Mouse (Mus musculus) layer of hippocampus, adult 9-10 months (tissue): ENCODE measurements around the gene Nuak2.
"Not testable (repeated sequence)": the region's sequence is repeated elsewhere in the genome, so short reads cannot be mapped to it uniquely, and the experiment has no call there.

Source experiments
- DNase-seq: peaks from one replicate; pipeline ENCODE4 v3.0.0; 2022; ENCODE audit warnings: low spot score

The Nuak2 gene

GRCm38 (mm10) chr1:132327477-132327876 is 11.6 kb downstream of the Nuak2 start:
- DNase-seq, result no peak

GRCm38 (mm10) chr1:132328565-132328964 is 12.6 kb downstream of the Nuak2 start:
- no peak for DNase-seq

- DNase-seq, result no peak
Measured at GRCm38 (mm10) chr1:132329656-132330055, 13.7 kb downstream of the Nuak2 start.

GRCm38 (mm10) chr1:132330397-132330796 is 14.5 kb downstream of the Nuak2 start:
- no peak for DNase-seq

GRCm38 (mm10) chr1:132331283-132331682 is 15.4 kb downstream of the Nuak2 start:
- DNase-seq, result no peak

GRCm38 (mm10) chr1:132333201-132333600 is 17.3 kb downstream of the Nuak2 start:
- no peak for DNase-seq

GRCm38 (mm10) chr1:132333675-132334141 is 17.8 kb downstream of the Nuak2 start:
- no peak for DNase-seq

GRCm38 (mm10) chr1:132334178-132334801 is 18.4 kb downstream of the Nuak2 start:
- no peak for DNase-seq

GRCm38 (mm10) chr1:132335378-132335965 is 19.5 kb downstream of the Nuak2 start:
- DNase-seq, result no peak

GRCm38 (mm10) chr1:132336921-132337320 is 21.0 kb downstream of the Nuak2 start:
- no peak for DNase-seq

GRCm38 (mm10) chr1:132338027-132338660 is 22.2 kb downstream of the Nuak2 start:
- DNase-seq, result no peak

GRCm38 (mm10) chr1:132341731-132342501 is 26.0 kb downstream of the Nuak2 start:
- DNase-seq, result no peak

- DNase-seq, result no peak
Measured at GRCm38 (mm10) chr1:132342518-132342917, 26.6 kb downstream of the Nuak2 start.

- no peak for DNase-seq
Measured at GRCm38 (mm10) chr1:132343191-132343590, 27.3 kb downstream of the Nuak2 start.

GRCm38 (mm10) chr1:132343656-132344055 is 27.7 kb downstream of the Nuak2 start:
- no peak for DNase-seq

GRCm38 (mm10) chr1:132345514-132345913 is 29.6 kb downstream of the Nuak2 start:
- no peak for DNase-seq

GRCm38 (mm10) chr1:132346134-132346851 is 30.4 kb downstream of the Nuak2 start:
- DNase-seq, result no peak

- DNase-seq, result no peak
Measured at GRCm38 (mm10) chr1:132346951-132347350, 31.0 kb downstream of the Nuak2 start.

- no peak for DNase-seq
Measured at GRCm38 (mm10) chr1:132348401-132348800, 32.5 kb downstream of the Nuak2 start.

- not testable (repeated sequence) for DNase-seq
Measured at GRCm38 (mm10) chr1:132349049-132349448, 33.1 kb downstream of the Nuak2 start.

- not testable (repeated sequence) for DNase-seq
Measured at GRCm38 (mm10) chr1:132349601-132350000, 33.7 kb downstream of the Nuak2 start.

- DNase-seq, result no peak
Measured at GRCm38 (mm10) chr1:132351058-132351457, 35.1 kb downstream of the Nuak2 start.
